Mouse (Mus musculus) MEL (cell line): ENCODE data around the gene Gng7. TPM values are rescaled to one million over a fixed set of nuclear protein-coding genes. Genes with fewer than 3 reads are reported as not detected.

Experiments used
- DNase-seq: peaks from one replicate; pipeline ENCODE4 v3.0.0; 2011; ENCODE audit warnings: low read depth, low spot score
- H3K27ac ChIP-seq: 2 replicates; pipeline ENCODE4 v1.5.1; 2012; ENCODE audit warnings: low read depth, mild to moderate bottlenecking, control low read depth, low read length, moderate library complexity; ENCODE audit not compliant: control insufficient read depth
- H3K27me3 ChIP-seq, 2 experiments: fragments of 150-350 bp in 1 of 2; sonication (generic) in 1 of 2; 2 replicates each; pipeline ENCODE4 v1.6.1; 2012; ENCODE audit warnings: low read length in 2 of 2, mild to moderate bottlenecking in 2 of 2, improper control_type of control experiment in 1 of 2, moderate library complexity in 1 of 2; ENCODE audit not compliant: insufficient read depth in 2 of 2, control insufficient read depth in 1 of 2
- H3K36me3 ChIP-seq, 2 experiments: 2 replicates each; pipeline ENCODE4 v1.6.1; 2012 to 2014; ENCODE audit warnings: low read length in 2 of 2, improper control_type of control experiment in 1 of 2, inconsistent platforms in 1 of 2, mild to moderate bottlenecking in 1 of 2; ENCODE audit not compliant: insufficient read depth in 2 of 2, control insufficient read depth in 1 of 2
- H3K4me1 ChIP-seq, 2 experiments: fragments of 150-350 bp in 1 of 2; sonication (generic) in 1 of 2; 2 replicates each; pipeline ENCODE4 v1.6.1; 2012; ENCODE audit warnings: low read length in 2 of 2, improper control_type of control experiment in 1 of 2, mild to moderate bottlenecking in 1 of 2; ENCODE audit not compliant: insufficient read depth in 2 of 2, control insufficient read depth in 1 of 2
- H3K4me3 ChIP-seq, 2 experiments: fragments of 150-350 bp in 1 of 2; sonication (generic) in 1 of 2; 2 replicates each; pipeline ENCODE4 v1.5.1; 2012; ENCODE audit warnings: low read depth in 2 of 2, low read length in 2 of 2, mild to moderate bottlenecking in 2 of 2, moderate library complexity in 2 of 2, control low read depth in 1 of 2, improper control_type of control experiment in 1 of 2; ENCODE audit not compliant: control insufficient read depth in 1 of 2, insufficient read depth in 1 of 2
- H3K79me2 ChIP-seq: 2 replicates; pipeline ENCODE4 v1.6.1; 2012; ENCODE audit warnings: mild to moderate bottlenecking, low read length, moderate library complexity; ENCODE audit not compliant: control insufficient read depth, poor library complexity, insufficient read depth
- H3K9ac ChIP-seq: 2 replicates; pipeline ENCODE4 v1.6.1; 2012; ENCODE audit warnings: low read depth, mild to moderate bottlenecking, control low read depth, low read length, moderate library complexity; ENCODE audit not compliant: control insufficient read depth, poor library complexity, severe bottlenecking
- H3K9me3 ChIP-seq: fragments of 150-350 bp; sonication (generic); replicated peaks from 2 replicates; pipeline ENCODE4 v1.6.1; 2012; ENCODE audit warnings: mild to moderate bottlenecking, low read length, improper control_type of control experiment, moderate library complexity; ENCODE audit not compliant: insufficient read depth
- CHD2 ChIP-seq: IDR thresholded peaks from 2 replicates; pipeline ENCODE4 v1.6.1; 2011; ENCODE audit warnings: low read length, improper control_type of control experiment
- CTCF ChIP-seq, 3 experiments: IDR thresholded peaks in 2 of 3; conservative IDR thresholded peaks in 1 of 3; 2 replicates each; pipeline ENCODE4 v1.5.1; 2011 to 2012; ENCODE audit warnings: low read length in 3 of 3, low read depth in 2 of 3, mild to moderate bottlenecking in 2 of 3, improper control_type of control experiment in 1 of 3, inconsistent platforms in 1 of 3, mixed read lengths in 1 of 3, moderate library complexity in 1 of 3; ENCODE audit not compliant: control insufficient read depth in 1 of 3, insufficient read depth in 1 of 3, poor library complexity in 1 of 3, severe bottlenecking in 1 of 3
- ELF1 ChIP-seq: IDR thresholded peaks from 2 replicates; pipeline ENCODE4 v1.6.1; 2014; ENCODE audit warnings: low read depth, mild to moderate bottlenecking, inconsistent platforms, low read length, improper control_type of control experiment, moderate library complexity
- EP300 ChIP-seq, 2 experiments: IDR thresholded peaks; 2 replicates each; pipeline ENCODE4 v1.6.1; 2011; ENCODE audit warnings: improper control_type of control experiment in 2 of 2, low read length in 2 of 2, low read depth in 1 of 2, mild to moderate bottlenecking in 1 of 2
- ETS1 ChIP-seq: IDR thresholded peaks from 2 replicates; pipeline ENCODE4 v1.6.1; 2012; ENCODE audit warnings: low read depth, mild to moderate bottlenecking, inconsistent platforms, low read length, improper control_type of control experiment, moderate library complexity
- HCFC1 ChIP-seq: IDR thresholded peaks from 2 replicates; pipeline ENCODE4 v1.6.1; 2012; ENCODE audit warnings: low read depth, mild to moderate bottlenecking, inconsistent platforms, low read length, improper control_type of control experiment, moderate library complexity
- JUND ChIP-seq: IDR thresholded peaks from 2 replicates; pipeline ENCODE4 v1.6.1; 2011; ENCODE audit warnings: low read depth, mild to moderate bottlenecking, improper control_type of control experiment, low read length
- KAT2A ChIP-seq: conservative IDR thresholded peaks from 2 replicates; pipeline ENCODE4 v1.6.1; 2012; ENCODE audit warnings: low read depth, low read length, improper control_type of control experiment, inconsistent platforms
- MAFK ChIP-seq: IDR thresholded peaks from 2 replicates; pipeline ENCODE4 v1.6.1; 2011; ENCODE audit warnings: low read depth, mild to moderate bottlenecking, low read length, improper control_type of control experiment, borderline replicate concordance
- MAX ChIP-seq: IDR thresholded peaks from 2 replicates; pipeline ENCODE4 v1.6.1; 2011; ENCODE audit warnings: low read length, improper control_type of control experiment
- MAZ ChIP-seq: IDR thresholded peaks from 2 replicates; pipeline ENCODE4 v1.6.1; 2012; ENCODE audit warnings: low read depth, mild to moderate bottlenecking, inconsistent platforms, low read length, improper control_type of control experiment
- MXI1 ChIP-seq: IDR thresholded peaks from 2 replicates; pipeline ENCODE4 v1.6.1; 2011; ENCODE audit warnings: mild to moderate bottlenecking, low read depth, low read length, improper control_type of control experiment
- MYB ChIP-seq: IDR thresholded peaks from 2 replicates; pipeline ENCODE4 v1.6.1; 2011; ENCODE audit warnings: mild to moderate bottlenecking, low read depth, low read length, improper control_type of control experiment
- NRF1 ChIP-seq: IDR thresholded peaks from 2 replicates; pipeline ENCODE4 v1.6.1; 2014; ENCODE audit warnings: low read depth, mild to moderate bottlenecking, inconsistent platforms, low read length, improper control_type of control experiment, moderate library complexity; ENCODE audit not compliant: poor library complexity, insufficient read depth, severe bottlenecking
- POLR2A ChIP-seq, 2 experiments: IDR thresholded peaks; 2 replicates each; pipeline ENCODE4 v1.6.1; 2011 to 2012; ENCODE audit warnings: low read length in 2 of 2, mild to moderate bottlenecking in 2 of 2, control low read depth in 1 of 2, improper control_type of control experiment in 1 of 2, low read depth in 1 of 2, moderate library complexity in 1 of 2; ENCODE audit not compliant: control insufficient read depth in 1 of 2, insufficient read depth in 1 of 2, poor library complexity in 1 of 2
- RAD21 ChIP-seq: IDR thresholded peaks from 2 replicates; pipeline ENCODE4 v1.6.1; 2011; ENCODE audit warnings: mild to moderate bottlenecking, low read depth, low read length, improper control_type of control experiment
- RCOR1 ChIP-seq: IDR thresholded peaks from 2 replicates; pipeline ENCODE4 v1.6.1; 2012; ENCODE audit warnings: low read depth, mild to moderate bottlenecking, inconsistent platforms, low read length, improper control_type of control experiment
- SIN3A ChIP-seq: IDR thresholded peaks from 2 replicates; pipeline ENCODE4 v1.6.1; 2012; ENCODE audit warnings: low read length, improper control_type of control experiment, inconsistent platforms
- USF1 ChIP-seq: IDR thresholded peaks from 2 replicates; pipeline ENCODE4 v1.6.1; 2014; ENCODE audit warnings: low read depth, mild to moderate bottlenecking, inconsistent platforms, low read length, improper control_type of control experiment, moderate library complexity
- USF2 ChIP-seq, 2 experiments: IDR thresholded peaks; 2 replicates each; pipeline ENCODE4 v1.6.1; 2011 to 2012; ENCODE audit warnings: improper control_type of control experiment in 2 of 2, low read length in 2 of 2, borderline replicate concordance in 1 of 2, inconsistent platforms in 1 of 2, low read depth in 1 of 2, mild to moderate bottlenecking in 1 of 2; ENCODE audit not compliant: insufficient read depth in 1 of 2
- ZC3H11A ChIP-seq: IDR thresholded peaks from 2 replicates; pipeline ENCODE4 v1.6.1; 2012; ENCODE audit warnings: low read depth, mild to moderate bottlenecking, inconsistent platforms, low read length, improper control_type of control experiment
- ZKSCAN1 ChIP-seq: IDR thresholded peaks from 2 replicates; pipeline ENCODE4 v1.6.1; 2012; ENCODE audit warnings: low read depth, mild to moderate bottlenecking, inconsistent platforms, low read length, improper control_type of control experiment, moderate library complexity
- ZNF384 ChIP-seq: IDR thresholded peaks from 2 replicates; pipeline ENCODE4 v1.6.1; 2012; ENCODE audit warnings: low read depth, mild to moderate bottlenecking, inconsistent platforms, low read length, improper control_type of control experiment
- polyA plus RNA-seq, 2 experiments: library from polyadenylated mRNA; stranded (reverse) in 1 of 2; unstranded in 1 of 2; fragments of >175 nt in 1 of 2; fragments of >200 nt in 1 of 2; gene quantifications; 2 replicates each; pipeline versions ENCODE4 v1.2.1 to v1.2.4; 2012; ENCODE audit warnings: low replicate concordance in 2 of 2, low read depth in 1 of 2; ENCODE audit not compliant: insufficient read length in 2 of 2, insufficient read depth in 1 of 2, missing spikeins in 1 of 2
- total RNA-seq: library from RNA; depleted of rRNA; stranded (reverse); fragments of 300-350 nt; gene quantifications from 2 replicates; pipeline ENCODE4 v1.2.3, GENCODE M21; 2012

Gng7 gene
- total and polyA plus RNA-seq, 3 experiments = 1.3 to 6.2 TPM; not detected in 1

- TF ChIP-seq USF2 (IDR thresholded peaks at IDR 0.05; ENCODE audit: borderline replicate concordance in 1 of 2, insufficient read depth in 1 of 2, low read depth in 1 of 2, low read length in 2 of 2) (no peak), ZC3H11A (no peak), MAFK (no peak), RAD21 (no peak), ZNF384 (no peak), MAZ (no peak), CTCF (IDR thresholded peaks at IDR 0.05 in 2 of 3, conservative IDR thresholded peaks at IDR 0.05 in 1 of 3; ENCODE audit: control insufficient read depth in 1 of 3, insufficient read depth in 1 of 3, low read depth in 2 of 3, low read length in 3 of 3, poor library complexity in 1 of 3, severe bottlenecking in 1 of 3) (no peak), MAX (no peak), SIN3A (no peak), ZKSCAN1 (no peak), EP300 (IDR thresholded peaks at IDR 0.05; ENCODE audit: low read depth in 1 of 2, low read length in 2 of 2) (no peak)
- Histone ChIP-seq H3K36me3 (no peaks in the 10 kb centered on the region), H3K79me2 (no peaks in the 10 kb centered on the region), H3K27me3 (no peaks in the 10 kb centered on the region), H3K9ac (no peak within 1 kb of the TSS), H3K27ac (no peak within 1 kb of the TSS), H3K4me1 (no peaks in the 10 kb centered on the region), H3K4me3 (no peak within 1 kb of the TSS), H3K9me3 (no peaks in the 10 kb centered on the region)
- no peak for DNase-seq
Measured at GRCm38 (mm10) chr10:81025639-81026275, 11.0 kb upstream of the Gng7 start, which contains the start of gene Diras1. Gene Diras1, minus strand, starts transcription at chr10:81025662.

- Histone ChIP-seq H3K9me3 (no peaks in the 10 kb centered on the region), H3K36me3 (no peaks in the 10 kb centered on the region), H3K27ac (no peak overlapping the region), H3K27me3 (no peaks in the 10 kb centered on the region), H3K4me1 (no peaks in the 10 kb centered on the region), H3K4me3 (no peak overlapping the region), H3K9ac (no peak overlapping the region), H3K79me2 (no peaks in the 10 kb centered on the region)
- no peak for DNase-seq
- no peak for TF ChIP-seq ELF1
- TF ChIP-seq NRF1 = no peak
- TF ChIP-seq EP300 (IDR thresholded peaks at IDR 0.05; ENCODE audit: low read depth in 1 of 2, low read length in 2 of 2) = no peak
- TF ChIP-seq MXI1 = no peak
- no peak for TF ChIP-seq RCOR1
- TF ChIP-seq USF2 (IDR thresholded peaks at IDR 0.05; ENCODE audit: borderline replicate concordance in 1 of 2, insufficient read depth in 1 of 2, low read depth in 1 of 2, low read length in 2 of 2) = no peak
- TF ChIP-seq POLR2A (IDR thresholded peaks at IDR 0.05; ENCODE audit: control insufficient read depth in 1 of 2, insufficient read depth in 1 of 2, low read depth in 1 of 2, low read length in 2 of 2, poor library complexity in 1 of 2) = no peak
- TF ChIP-seq SIN3A = no peak
- no peak for TF ChIP-seq USF1
- TF ChIP-seq MAZ = no peak
- no peak for TF ChIP-seq KAT2A
- TF ChIP-seq MAX = no peak
- TF ChIP-seq CHD2 = no peak
- no peak for TF ChIP-seq CTCF (IDR thresholded peaks at IDR 0.05 in 2 of 3, conservative IDR thresholded peaks at IDR 0.05 in 1 of 3; ENCODE audit: control insufficient read depth in 1 of 3, insufficient read depth in 1 of 3, low read depth in 2 of 3, low read length in 3 of 3, poor library complexity in 1 of 3, severe bottlenecking in 1 of 3)
- TF ChIP-seq MYB = no peak
- TF ChIP-seq ZKSCAN1 = no peak
- no peak for TF ChIP-seq HCFC1
- no peak for TF ChIP-seq JUND
- no peak for TF ChIP-seq ETS1
Measured at GRCm38 (mm10) chr10:81025047-81025621, 10.4 kb upstream of the Gng7 start.
